ENCODE assay signal across 11 mouse cellular contexts in genomic region chr8:47244202-47244601, GRCm38 (mm10).
DNase-seq lines count a peak whose midpoint lies in the region; ATAC-seq and TF ChIP-seq lines count a peak whose summit lies in the region.
"Had no signal": no experiment of that assay in that cellular context is flagged by ENCODE, and none has a peak within 500 bp of the region (broad histone marks: within the 10 kb centered on the region; RNA-seq: fewer than 3 reads in every experiment).

No protein-coding gene starts in this region.

- H3K9ac ChIP-seq in lung, postnatal 0 days (replicated peaks; ENCODE audit: low read depth), result no peak overlapping the region
- peak overlapping the region; percentile 43; the same call in 1 of the 2 replicates for H3K9ac ChIP-seq in forebrain, embryonic 15.5 days (replicated peaks)
- no peak overlapping the region for H3K9ac ChIP-seq in liver, embryonic 12.5 days
- H3K9ac ChIP-seq: kidney, embryonic 15.5 days; liver, embryonic 14.5 days had no signal

- no peak overlapping the region for H3K4me3 ChIP-seq in lung, postnatal 0 days (ENCODE audit: low read depth, low read length)
- peak overlapping the region; percentile 39 for H3K4me3 ChIP-seq in forebrain, embryonic 15.5 days
- no peak overlapping the region; the same call in 1 of the 2 replicates for H3K4me3 ChIP-seq in olfactory bulb, adult 2 months (ENCODE audit: insufficient read depth, low read depth, low read length)
- H3K4me3 ChIP-seq in liver, embryonic 12.5 days, result no peak overlapping the region
- H3K4me3 ChIP-seq: kidney, embryonic 15.5 days had no signal

- H3K36me3 ChIP-seq in lung, postnatal 0 days (ENCODE audit: insufficient read depth, low read length), result no peaks in the 10 kb centered on the region
- H3K36me3 ChIP-seq in forebrain, embryonic 15.5 days, result no peaks in the 10 kb centered on the region
- H3K36me3 ChIP-seq in liver, embryonic 12.5 days, result no peaks in the 10 kb centered on the region
- H3K36me3 ChIP-seq: kidney, embryonic 15.5 days had no signal

- no peak overlapping the region for H3K4me2 ChIP-seq in lung, postnatal 0 days (replicated peaks; ENCODE audit: low read depth, low read length)
- peak overlapping the region; percentile 53 for H3K4me2 ChIP-seq in forebrain, embryonic 15.5 days (replicated peaks)
- H3K4me2 ChIP-seq in liver, embryonic 12.5 days, result no peak overlapping the region

- no peak for ATAC-seq in lung, postnatal 0 days
- ATAC-seq in forebrain, embryonic 15.5 days (replicated peaks), result no peak
- no peak for ATAC-seq in liver, embryonic 12.5 days

- peaks cover 4% of the 10 kb centered on the region; the same call in 1 of the 2 replicates for H3K4me1 ChIP-seq in lung, postnatal 0 days (ENCODE audit: insufficient read depth, low read depth, low read length)
- H3K4me1 ChIP-seq in forebrain, embryonic 15.5 days, result peaks cover 68% of the 10 kb centered on the region
- H3K4me1 ChIP-seq in olfactory bulb, adult 2 months (ENCODE audit: control insufficient read depth, insufficient read depth, low read length), result peaks cover 33% of the 10 kb centered on the region
- no peaks in the 10 kb centered on the region for H3K4me1 ChIP-seq in liver, embryonic 12.5 days

- no peak for TF ChIP-seq POLR2A in olfactory bulb, adult 2 months (IDR thresholded peaks at IDR 0.05; ENCODE audit: insufficient read depth, low read depth, low read length)

- no peaks in the 10 kb centered on the region for H3K9me3 ChIP-seq in lung, postnatal 0 days (ENCODE audit: low read length)
- H3K9me3 ChIP-seq in forebrain, embryonic 15.5 days, result no peaks in the 10 kb centered on the region
- no peaks in the 10 kb centered on the region for H3K9me3 ChIP-seq in liver, embryonic 12.5 days (replicated peaks)
- H3K9me3 ChIP-seq: kidney, embryonic 15.5 days had no signal

- DNase-seq in lung, postnatal 0 days (ENCODE audit: low spot score), result no peak
- no peak for DNase-seq in lung, postnatal 25 days (ENCODE audit: low spot score)
- DNase-seq in layer of hippocampus, adult 9-11 months, result peak; percentile 61
- DNase-seq in yolk sac, embryonic 10.5 days (ENCODE audit: low spot score), result no peak
- DNase-seq in thymus, postnatal 36 days, result no peak
- DNase-seq: spleen, adult 18-20 months had no signal

- 85% methylated on average over 15 of the region's 15 CpGs for WGBS in lung, postnatal 0 days
- 64% methylated on average over 15 of the region's 15 CpGs for WGBS in forebrain, embryonic 15.5 days
- WGBS in olfactory bulb, adult 2 months, result 40% methylated on average over 15 of the region's 15 CpGs
- 77% methylated on average over 15 of the region's 15 CpGs for WGBS in liver, embryonic 12.5 days (ENCODE audit: insufficient replicate concordance)

- H3K27me3 ChIP-seq in lung, postnatal 0 days (replicated peaks; ENCODE audit: insufficient read depth, low read length), result no peaks in the 10 kb centered on the region
- no peaks in the 10 kb centered on the region for H3K27me3 ChIP-seq in forebrain, embryonic 15.5 days
- no peaks in the 10 kb centered on the region for H3K27me3 ChIP-seq in liver, embryonic 12.5 days (replicated peaks)
- H3K27me3 ChIP-seq: kidney, embryonic 15.5 days had no signal

- H3K27ac ChIP-seq in lung, postnatal 0 days (ENCODE audit: low read length), result peak overlapping the region; percentile 72
- peak overlapping the region; percentile 93 for H3K27ac ChIP-seq in forebrain, embryonic 15.5 days (replicated peaks)
- peak overlapping the region; percentile 32 for H3K27ac ChIP-seq in olfactory bulb, adult 2 months (ENCODE audit: insufficient read depth, low read depth, low read length)
- no peak overlapping the region for H3K27ac ChIP-seq in liver, embryonic 12.5 days
- H3K27ac ChIP-seq: liver, embryonic 14.5 days had no signal

- TF ChIP-seq EP300 in lung, postnatal 0 days (IDR thresholded peaks at IDR 0.05), result no peak

- no peak for TF ChIP-seq CTCF in lung, postnatal 0 days (IDR thresholded peaks at IDR 0.05)
- no peak for TF ChIP-seq CTCF in olfactory bulb, adult 2 months (IDR thresholded peaks at IDR 0.05; ENCODE audit: insufficient read depth, low read depth, low read length)
